Mouse (Mus musculus): Measurements from ENCODE around the gene Ubtd2.

Ubtd2 gene

DNA sequence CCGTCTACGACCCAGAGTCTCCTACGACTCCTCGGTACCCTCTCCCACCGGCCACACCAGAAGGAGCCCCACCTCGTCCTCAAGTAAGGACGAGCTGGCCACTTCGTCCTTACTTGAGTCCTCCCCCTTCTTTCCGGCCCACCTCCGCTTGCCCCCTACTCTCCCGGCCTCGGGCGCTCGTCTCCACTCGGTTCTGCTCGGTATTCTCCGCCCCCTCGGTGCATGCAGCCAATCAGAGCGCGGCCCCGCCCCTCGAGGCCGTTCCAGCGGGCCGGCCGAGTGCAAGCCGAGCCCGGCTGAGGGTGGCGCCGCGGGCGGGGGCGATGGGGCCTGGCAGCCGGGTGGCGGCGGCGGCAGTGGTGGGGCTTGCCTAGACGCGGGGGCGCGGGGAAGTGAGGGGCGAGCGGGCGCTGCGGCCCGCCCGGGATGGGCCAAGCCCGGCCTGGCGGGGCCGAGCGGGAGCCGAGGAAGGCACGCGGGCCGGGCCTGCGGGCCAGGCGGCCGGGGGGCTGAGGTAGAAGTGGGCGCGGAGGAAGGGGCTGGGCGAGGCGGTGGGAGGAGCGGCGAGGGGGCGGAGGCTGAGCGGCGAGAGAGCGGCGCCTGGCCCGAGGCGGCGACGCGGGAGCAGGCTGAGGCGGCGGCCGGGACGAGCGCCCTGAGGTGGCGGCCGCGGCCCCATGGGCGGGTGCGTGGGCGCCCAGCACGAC is at the start of gene Ubtd2:
Ubtd2 (plus strand) TSS at position 571 of the 707 bp plus-strand sequence.
- peak; percentile 96 to 98 for DNase-seq (ENCODE audit: low spot score in 2 of 2)

DNA sequence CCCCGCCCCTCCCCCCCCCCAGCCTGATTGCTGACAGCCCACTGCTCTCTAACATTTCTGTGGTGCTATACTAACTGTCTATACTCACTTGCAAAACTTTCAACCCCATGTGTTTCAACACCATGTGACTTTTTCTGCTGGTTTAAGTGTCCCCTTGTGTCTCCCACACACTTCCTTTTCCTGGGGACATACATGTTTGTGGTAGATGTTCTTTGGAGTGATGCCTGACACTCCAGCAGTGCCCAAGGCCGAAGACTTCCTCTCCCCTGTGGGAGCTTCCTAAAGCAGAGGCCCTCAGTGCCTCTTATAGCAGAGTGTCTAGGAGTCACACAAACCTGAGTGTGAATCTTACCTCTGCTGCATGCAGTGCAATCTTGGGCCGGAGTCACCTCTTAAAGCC is 47.3 kb upstream of the Ubtd2 start:
- DNase-seq (ENCODE audit: low spot score in 2 of 2), result no peak

DNA sequence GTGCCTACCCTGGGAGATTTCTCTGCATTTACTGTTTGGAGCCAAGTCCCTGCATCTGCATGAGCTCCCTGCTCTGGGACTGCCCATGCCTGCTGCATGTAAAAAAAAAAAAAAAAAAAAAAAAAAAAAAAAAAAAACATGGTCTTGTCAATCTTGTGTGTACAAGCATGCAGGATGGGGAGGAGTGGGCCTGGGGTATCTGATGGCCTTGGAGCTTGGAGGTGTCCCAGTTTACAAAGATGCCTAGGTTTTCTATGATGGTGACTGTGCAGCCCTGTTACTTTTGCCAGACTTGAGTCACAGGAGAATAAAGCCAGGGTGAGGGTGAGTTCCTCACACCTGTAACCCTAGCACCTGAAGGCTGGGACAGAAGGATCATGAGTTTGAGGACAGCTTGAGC is 46.1 kb upstream of the Ubtd2 start:
- DNase-seq (ENCODE audit: low spot score in 2 of 2), result no peak

DNA sequence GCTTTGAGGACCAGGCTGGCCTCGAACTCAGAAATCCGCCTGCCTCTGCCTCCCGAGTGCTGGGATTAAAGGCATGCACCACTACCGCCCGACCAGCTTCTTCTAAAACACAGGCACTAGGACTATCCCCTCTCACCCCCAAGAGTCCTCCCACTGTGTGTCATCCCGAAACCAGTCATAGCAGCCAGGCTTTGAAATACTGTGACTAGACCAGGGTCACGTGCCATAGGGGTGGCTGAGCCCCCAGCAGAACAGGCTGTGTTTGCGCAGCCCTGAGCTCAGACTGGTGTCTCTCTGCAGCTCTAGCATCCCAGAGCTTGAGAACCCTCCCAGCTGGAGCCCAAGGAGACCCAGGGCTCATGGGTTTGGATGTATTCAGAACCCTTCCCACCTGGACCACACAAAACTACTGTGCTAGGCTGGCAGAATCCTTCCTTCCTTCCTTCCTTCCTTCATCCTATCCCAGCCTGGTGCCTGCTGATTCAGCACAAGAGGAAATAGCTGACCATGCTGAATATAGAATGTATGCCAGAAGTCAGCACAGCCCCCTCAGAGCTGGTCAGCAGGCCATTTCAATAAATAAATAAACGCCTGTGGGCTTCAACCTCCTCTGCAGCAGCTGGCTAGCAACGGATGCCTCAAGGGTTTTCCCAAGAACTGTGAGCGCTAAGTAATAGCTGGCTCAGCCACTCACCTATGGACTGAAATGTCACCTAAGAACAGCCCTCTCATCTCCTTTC is 45.2 kb upstream of the Ubtd2 start:
- DNase-seq (ENCODE audit: low spot score in 2 of 2), result no peak

DNA sequence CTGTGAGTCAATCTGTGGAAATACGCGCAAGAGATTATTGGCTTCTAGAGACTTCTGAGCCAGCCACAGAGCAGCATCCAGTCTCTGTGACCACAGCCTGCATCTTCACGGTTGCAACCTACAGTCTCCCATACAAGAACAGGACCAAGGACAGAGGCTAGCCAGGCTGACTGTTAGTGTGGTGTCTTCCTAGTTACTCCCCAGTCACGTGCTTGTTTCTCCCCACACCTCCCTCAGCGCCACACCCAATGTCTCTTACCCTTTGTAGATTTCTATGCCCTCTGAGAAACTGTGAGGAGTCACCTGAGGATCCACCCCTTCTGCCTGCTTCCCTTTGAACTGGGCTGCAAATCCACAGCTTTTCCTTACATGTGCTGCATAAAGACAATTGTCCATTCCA is 35.2 kb upstream of the Ubtd2 start:
- no peak for DNase-seq (ENCODE audit: low spot score in 2 of 2)

DNA sequence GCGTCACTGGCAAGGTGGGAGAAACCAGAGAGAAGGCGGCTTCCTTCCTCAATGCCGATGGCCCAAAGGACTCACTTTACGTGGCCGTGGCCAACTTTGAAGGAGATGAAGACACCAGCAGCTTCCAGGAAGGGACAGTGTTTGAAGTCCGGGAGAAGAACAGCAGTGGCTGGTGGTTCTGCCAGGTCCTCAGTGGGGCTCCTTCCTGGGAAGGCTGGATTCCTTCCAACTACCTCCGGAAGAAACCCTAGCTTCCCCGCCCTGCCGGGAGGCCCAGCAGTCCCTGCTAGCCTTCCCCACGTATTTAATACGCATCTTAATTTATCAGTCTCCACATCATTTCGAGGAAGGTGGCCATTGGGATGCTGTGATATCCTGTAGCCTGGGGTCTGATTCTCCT is 31.9 kb upstream of the Ubtd2 start:
- no peak for DNase-seq (ENCODE audit: low spot score in 2 of 2)

DNA sequence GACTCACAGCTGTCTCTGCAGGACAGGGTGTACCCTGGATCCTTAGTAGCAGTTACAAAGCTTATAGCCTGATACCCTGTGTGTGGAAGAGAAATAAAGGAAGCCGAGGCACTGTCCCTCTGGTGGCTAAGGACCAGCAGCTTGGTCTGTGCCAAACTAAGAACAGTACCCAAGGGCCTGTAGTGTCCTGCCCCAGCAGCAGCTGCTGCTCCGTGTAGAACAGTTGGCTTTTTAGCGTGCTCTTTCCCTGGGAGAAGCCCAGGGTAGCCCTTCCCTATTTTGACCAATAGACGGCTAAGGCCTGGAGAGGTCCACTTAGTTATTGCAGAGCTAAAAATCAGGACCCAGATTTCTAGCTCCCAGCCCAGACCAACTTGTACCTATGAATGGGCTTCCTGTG is 30.6 kb upstream of the Ubtd2 start:
- no peak for DNase-seq (ENCODE audit: low spot score in 2 of 2)

DNA sequence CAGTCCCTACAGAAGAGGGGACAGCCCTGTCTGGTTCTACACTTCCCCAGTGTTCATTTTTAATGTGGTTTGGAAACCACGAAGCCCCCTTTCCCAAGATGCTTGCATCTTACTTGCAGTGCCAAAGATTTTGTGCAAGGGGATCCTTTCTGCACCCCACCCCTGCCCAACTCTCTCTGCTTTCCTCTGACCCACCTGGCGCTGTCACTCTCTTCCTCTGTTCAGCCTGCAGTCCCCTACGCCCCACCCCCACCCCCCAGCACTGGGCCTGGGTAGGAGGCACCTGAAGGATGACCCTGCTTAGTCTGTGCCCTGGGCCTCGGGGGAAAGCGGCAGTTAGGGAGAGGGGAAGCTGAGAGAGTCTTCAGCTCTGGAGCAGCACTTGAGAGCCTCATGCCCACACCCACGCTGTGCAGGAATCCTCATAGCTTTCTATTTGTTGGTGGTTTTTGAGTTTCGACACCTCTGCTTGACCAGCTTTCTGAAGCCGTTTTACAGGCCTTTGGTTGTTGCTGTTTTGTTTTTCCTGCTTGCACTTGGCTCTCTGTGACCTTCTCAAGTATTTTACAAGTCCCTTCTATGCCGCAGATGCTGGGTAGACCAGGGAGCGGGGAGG is 30.0 kb upstream of the Ubtd2 start:
- no peak for DNase-seq (ENCODE audit: low spot score in 2 of 2)

DNA sequence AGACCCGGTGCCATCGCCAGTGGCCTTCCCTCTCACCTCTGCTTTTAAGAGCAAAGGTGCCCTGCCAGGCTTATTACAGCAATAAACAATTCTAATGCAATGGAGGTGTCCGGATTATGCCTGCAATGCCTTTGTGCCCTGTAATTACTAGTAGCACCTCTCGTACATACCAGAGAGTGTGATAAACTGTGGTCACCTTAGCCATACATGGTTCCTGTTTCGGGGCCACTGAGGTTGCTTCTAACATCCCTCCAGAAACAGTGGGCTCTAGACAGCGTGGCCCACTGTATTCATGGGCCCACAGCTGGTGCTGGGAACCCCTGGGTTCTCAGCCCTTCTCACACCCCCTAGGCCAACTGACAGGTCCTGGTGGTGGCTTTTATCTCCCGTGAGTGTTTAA is 27.6 kb upstream of the Ubtd2 start:
- DNase-seq (ENCODE audit: low spot score in 2 of 2), result no peak

DNA sequence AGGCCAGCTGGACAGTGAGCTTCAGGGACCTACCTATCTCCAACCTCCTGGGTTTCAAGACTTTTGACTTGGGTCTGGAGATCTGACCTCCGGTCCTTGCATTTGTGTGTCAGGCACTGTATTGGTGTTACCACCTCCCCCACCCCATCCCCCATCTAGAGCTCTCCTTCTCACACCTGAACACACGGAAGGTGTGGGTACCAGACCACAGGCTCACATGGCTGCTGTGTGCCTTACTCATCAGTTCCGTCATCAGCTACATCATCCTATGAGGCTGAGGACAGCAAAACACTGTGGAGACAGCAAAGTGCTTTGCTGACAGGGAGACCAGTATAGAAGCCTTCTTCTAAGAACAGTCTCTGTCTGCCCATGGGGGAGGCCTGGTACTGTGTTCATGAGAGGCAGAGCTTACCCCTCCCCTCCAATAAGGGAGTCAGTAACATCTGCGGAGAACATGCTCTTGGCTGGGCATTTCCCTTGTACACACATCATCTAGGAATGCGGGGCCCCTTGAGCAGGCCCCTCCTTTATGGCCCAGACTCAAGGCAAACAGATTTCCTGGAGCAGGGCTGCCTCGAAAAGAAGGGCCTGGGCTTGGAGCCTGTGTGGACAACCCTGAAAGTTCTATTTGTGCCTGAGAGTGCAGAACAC is 19.6 kb upstream of the Ubtd2 start:
- peak in 1 of 2 experiments; percentile 65 for DNase-seq (ENCODE audit: low spot score in 2 of 2)

DNA sequence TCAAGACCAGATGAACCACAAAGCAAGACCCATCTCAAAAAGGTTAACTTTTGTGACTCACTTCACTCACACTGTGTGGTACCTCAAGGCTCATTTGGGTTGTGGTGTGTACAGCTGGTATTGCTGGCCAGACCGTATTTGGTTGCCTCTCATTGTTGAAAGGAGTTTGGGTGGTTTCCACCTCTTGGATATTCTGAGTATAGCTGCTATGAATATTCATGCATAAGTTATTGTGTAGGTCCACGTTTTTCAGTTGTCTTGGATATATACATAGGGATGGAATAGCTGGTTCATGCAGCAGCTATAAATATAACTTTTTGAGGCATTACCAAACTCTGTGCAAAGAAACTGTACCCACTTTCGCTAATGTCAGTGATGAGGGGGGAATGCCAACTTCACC is 12.6 kb upstream of the Ubtd2 start:
- no peak for DNase-seq (ENCODE audit: low spot score in 2 of 2)

DNA sequence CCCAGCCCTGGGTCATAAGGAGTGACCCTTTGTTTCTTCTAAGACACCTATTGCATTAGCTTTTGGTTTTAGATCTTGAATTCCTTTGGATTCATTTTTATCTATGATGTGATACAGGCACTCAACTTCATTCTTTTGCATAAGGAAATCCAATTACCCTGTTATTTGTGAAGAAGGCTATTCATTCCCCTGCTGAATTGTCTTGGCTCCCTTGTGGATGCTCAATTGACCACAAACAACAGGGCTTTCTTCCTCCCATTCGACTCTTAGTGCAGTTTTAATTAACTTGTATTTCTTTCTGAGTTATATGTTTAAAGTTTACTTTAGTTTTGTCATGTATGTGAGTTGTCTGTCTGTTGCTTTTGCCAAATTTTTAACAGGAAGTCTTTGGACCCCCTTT is 10.9 kb upstream of the Ubtd2 start:
- no peak for DNase-seq (ENCODE audit: low spot score in 2 of 2)

DNA sequence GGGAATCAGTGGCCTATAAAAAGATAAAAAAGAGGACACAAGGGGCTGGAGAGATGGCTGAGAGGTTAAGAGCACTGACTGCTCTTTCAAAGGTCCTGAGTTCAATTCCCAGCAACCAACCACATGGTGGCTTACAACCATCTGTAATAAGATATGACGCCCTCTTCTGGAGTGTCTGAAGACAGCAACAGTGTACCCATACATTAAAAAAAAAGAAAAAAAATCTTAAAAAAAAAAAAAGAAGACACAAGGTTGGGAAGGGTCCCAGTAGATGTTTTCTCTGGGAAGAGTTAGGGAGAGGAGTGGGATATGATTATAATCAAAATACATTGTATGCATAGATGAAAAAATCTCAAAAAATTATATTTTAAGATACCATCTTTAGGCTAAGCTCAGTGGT is 10.0 kb upstream of the Ubtd2 start:
- no peak for DNase-seq (ENCODE audit: low spot score in 2 of 2)

DNA sequence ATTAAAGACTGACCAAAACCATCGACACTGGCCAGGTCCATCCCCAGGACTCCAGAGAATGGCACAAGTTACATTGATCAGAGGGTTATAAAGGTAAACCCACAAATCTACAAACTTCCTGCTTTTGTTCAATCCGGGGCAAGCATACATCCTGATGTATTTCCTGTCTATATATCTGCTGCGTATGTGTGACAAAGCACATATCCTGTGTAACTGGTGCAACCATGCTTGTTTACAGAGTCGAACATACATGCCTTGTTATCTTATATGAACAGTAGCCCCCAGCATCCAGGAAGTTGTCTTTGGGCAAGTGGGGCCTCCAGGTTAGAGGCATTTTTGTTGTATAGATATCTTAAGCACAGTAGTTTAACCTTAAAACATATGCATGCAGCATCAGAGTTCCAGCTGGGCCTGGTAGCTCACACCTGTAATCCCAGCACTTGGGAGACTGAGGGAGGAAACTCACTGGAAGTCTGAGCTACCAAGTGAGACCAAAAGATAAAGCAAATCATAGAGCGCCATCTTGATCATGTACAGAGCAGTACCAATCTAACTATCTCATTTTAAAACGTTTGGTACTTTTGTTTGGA is 9.4 kb upstream of the Ubtd2 start:
- no peak for DNase-seq (ENCODE audit: low spot score in 2 of 2)

DNA sequence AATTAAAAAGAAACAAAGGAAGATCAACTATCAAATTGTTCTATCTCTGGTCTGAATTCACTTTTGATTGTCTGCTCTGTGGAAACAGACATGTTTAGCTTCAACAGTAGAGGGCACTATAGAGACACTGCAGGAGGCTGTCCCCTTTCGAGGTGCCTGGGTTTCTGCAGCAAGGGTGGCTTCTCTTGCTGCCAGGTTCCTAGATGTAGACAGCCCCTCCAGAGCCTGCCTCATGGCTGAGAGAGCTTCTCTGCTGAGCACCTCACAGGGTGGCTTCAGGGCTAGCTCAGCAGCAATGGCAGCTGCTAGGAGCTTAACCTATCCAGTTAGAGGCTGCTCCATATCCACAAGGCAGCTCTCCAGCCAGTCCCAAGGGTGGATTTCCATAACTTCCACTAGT is 5.0 kb upstream of the Ubtd2 start:
- peak; percentile 15 to 45 for DNase-seq (ENCODE audit: low spot score in 2 of 2)

DNA sequence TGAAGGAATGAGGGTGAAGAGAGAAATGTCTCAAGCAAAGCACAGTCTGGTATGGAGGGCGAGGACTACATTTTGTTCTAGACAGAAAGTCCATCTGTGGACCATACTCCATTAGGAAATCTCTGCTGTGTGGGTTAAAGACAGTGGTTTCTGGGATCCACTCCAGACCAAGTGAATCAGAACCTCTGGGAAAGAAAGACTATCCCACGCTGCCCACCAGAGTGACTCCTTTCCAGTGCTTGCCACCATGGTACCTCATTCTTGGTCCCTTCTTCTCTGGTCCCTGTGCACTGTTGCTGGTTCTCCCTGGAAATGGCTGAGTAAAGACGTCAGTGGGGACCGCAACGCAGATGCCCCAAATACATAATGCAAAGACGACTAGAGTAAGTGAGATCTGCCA is 3.9 kb upstream of the Ubtd2 start:
- DNase-seq (ENCODE audit: low spot score in 2 of 2), result no peak

DNA sequence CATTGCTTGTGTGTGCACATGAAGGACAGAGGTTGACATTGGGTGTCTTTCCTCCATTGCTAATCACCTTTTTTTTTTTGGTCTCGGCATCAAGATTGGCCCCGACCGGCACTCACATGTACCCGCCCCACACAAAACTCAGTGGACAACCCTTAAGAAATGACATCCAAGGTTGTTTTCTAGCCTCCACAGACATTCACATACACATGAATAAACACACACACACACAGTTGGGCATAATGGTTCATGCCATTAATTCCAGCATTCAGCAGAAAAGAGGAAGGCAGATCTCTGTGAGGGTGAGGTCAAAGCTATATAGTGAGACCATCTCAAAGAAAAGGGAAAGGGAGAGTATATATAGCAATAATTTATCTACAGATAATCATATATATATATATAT is 2.4 kb upstream of the Ubtd2 start:
- DNase-seq (ENCODE audit: low spot score in 2 of 2), result no peak

DNA sequence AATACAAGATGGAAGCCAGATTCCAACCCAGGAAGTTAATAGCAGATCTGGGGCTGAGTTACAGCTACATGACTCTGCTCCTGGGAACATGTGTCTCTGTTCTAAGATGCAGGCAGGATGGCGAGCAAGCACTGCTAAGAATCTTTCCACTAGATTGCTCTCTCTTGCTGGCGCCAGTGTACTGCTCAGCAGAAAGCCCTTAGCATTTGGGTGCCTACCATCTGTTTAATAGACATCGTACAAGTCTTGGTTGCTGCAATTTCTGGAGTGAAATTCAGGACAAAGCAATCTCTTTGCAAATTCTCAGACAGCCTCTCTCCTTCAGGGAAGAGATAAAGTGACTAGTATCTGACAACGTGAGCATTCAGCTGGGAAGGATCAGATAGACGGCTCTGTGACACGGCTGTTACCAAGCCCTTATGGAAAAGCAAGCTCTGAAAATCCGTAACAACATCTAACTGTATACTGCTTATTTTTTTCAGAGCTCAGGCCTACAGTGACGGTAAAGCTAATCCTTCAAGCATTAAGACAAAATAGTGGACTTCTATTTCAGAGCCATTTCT is 1.7 kb upstream of the Ubtd2 start:
- no peak for DNase-seq (ENCODE audit: low spot score in 2 of 2)

DNA sequence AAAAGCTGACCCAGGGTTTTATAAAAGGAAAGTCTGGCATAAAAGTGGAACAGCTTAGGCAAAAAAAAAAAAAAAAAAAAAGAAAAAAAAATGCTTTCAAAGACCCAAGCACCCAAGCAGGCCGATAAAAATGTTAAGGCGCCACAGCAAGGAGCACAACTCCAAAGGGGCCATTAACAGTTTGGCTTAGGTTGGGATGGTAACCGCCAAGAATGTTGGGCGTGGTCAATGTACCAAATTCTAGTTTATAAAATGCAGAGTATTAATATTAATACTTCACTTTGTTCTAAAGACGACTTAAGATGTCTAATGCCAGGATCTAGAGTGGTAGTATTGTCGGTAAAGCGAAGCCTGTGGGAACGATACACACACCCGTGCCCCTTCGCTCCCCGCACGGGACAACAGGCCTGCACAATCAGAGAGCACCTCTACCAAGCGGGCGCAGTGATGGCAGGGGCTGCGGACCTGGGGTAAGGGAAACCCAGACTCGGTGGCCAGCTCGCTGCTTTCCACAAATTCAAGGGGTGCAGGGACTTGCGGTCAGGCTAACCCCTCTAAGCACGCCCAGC is 855 bp upstream of the Ubtd2 start:
- peak in 1 of 2 experiments; percentile 24 for DNase-seq (ENCODE audit: low spot score in 2 of 2)

DNA sequence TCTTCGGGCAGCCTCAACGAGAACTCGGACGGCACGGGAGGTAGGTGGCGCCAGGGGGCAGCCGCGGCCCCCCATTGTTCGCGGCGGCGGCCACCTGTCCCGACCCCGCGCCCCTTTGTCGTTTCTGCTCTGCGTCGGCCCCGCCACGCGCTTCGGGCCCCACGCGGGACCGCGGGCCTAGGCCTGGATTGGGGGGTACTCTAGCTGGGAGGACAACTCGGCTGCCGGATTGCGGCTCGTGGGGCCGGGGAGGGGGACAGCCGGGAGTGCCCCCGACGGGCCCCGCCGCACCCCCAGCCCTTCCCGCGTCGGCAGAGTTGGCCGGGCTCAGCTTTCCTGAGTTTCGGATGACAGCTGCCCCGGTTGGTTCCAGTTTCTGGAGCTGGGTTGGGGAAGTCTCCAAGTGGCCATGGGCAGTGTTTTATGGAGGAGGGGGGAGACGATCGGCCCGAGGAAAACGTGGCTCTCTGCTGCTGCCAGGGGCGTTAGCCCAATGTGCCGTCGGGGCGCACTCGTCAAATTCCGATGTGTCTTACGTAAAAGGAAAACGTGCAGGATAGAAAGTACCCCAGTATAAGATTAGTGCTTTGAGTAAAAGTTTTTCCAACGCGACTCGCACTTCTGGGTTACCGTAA is 454 bp downstream of the Ubtd2 start:
- DNase-seq (ENCODE audit: low spot score in 2 of 2), result peak; percentile 32 to 39

DNA sequence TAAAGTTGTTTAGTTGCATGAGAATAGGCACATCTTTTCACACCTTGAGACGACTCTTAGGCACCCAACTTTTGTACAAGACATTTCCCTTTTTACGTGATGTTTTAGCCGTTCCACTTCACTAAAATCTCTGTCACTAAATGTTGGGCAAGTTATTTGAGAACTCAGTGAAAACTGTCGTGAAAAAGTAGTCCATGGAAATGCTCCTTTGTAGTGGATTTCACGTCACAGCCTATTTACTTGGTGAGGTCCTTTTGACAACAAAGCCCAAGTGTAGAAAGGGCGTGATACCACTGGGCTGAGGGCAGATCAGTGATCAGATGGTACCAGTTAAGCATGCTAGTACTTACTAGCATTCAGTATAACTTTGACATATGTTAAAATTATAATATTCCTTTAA is 1.2 kb downstream of the Ubtd2 start:
- DNase-seq (ENCODE audit: low spot score in 2 of 2), result no peak

All from urinary bladder, adult 18-20 months (tissue).